Mouse (Mus musculus) G1E (cell line): ENCODE measurements around the gene Kif1bp. TPM values are rescaled to one million over a fixed set of nuclear protein-coding genes. Genes with fewer than 3 reads are reported as not detected.

Experiments
- ATAC-seq: 2 replicates; pipeline ENCODE4 v1.8.0; 2016; ENCODE audit warnings: mild to moderate bottlenecking; ENCODE audit not compliant: insufficient number of reproducible peaks, poor library complexity, low FRiP score, severe bottlenecking; ENCODE audit errors: extremely low read depth
- DNase-seq: peaks from one replicate; pipeline ENCODE4 v3.0.0; 2012; ENCODE audit warnings: low spot score
- H3K27me3 ChIP-seq: 2 replicates; pipeline ENCODE4 v1.6.1; 2012; ENCODE audit warnings: mild to moderate bottlenecking, low read length, inconsistent platforms; ENCODE audit not compliant: insufficient read depth
- H3K36me3 ChIP-seq: replicated peaks from 2 replicates; pipeline ENCODE3; 2012; ENCODE audit warnings: mild to moderate bottlenecking, inconsistent platforms
- H3K4me1 ChIP-seq: 2 replicates; pipeline ENCODE4 v1.6.1; 2012; ENCODE audit warnings: low read depth, low read length, inconsistent platforms, mixed read lengths; ENCODE audit not compliant: insufficient read depth
- H3K4me3 ChIP-seq: 2 replicates; pipeline ENCODE4 v1.5.1; 2012; ENCODE audit warnings: low read depth, mild to moderate bottlenecking, inconsistent platforms, low read length, moderate library complexity, mixed read lengths
- H3K9me3 ChIP-seq: replicated peaks from 2 replicates; pipeline ENCODE4 v1.6.1; 2012; ENCODE audit warnings: inconsistent platforms
- CTCF ChIP-seq: IDR thresholded peaks from 2 replicates; pipeline ENCODE4 v1.5.1; 2012; ENCODE audit warnings: low read depth, low read length, inconsistent platforms, mixed read lengths
- GATA1 ChIP-seq: IDR thresholded peaks from 2 replicates; pipeline ENCODE4 v1.6.1; 2012; ENCODE audit warnings: borderline replicate concordance, low read length, inconsistent platforms, mixed read lengths
- GATA2 ChIP-seq: IDR thresholded peaks from 2 replicates; pipeline ENCODE4 v1.6.1; 2012; ENCODE audit warnings: low read depth, low read length, inconsistent platforms, borderline replicate concordance
- POLR2AphosphoS5 ChIP-seq: IDR thresholded peaks from 2 replicates; pipeline ENCODE4 v1.6.1; 2012; ENCODE audit warnings: low read depth, low read length, inconsistent platforms; ENCODE audit not compliant: insufficient replicate concordance
- TAL1 ChIP-seq: conservative IDR thresholded peaks from 2 replicates; pipeline ENCODE4 v1.6.1; 2012; ENCODE audit warnings: low read depth, low read length, inconsistent platforms, mixed read lengths
- polyA plus RNA-seq: library from polyadenylated mRNA; stranded (reverse); fragments of >175 nt; gene quantifications from 2 replicates; pipeline ENCODE4 v1.2.3, GENCODE M21; 2012
- total RNA-seq, 2 experiments: library from RNA; stranded (forward) in 1 of 2; stranded (reverse) in 1 of 2; fragments of 200-1000 nt in 1 of 2; fragments of >200 nt in 1 of 2; fragmentation: Nextera tagmentation in 1 of 2; gene quantifications; 2 replicates each; pipeline ENCODE4 v1.2.3; 2014 to 2017

The Kif1bp gene
- total and polyA plus RNA-seq, 3 experiments = 14.9 to 60.9 (median 51.5) TPM

DNA sequence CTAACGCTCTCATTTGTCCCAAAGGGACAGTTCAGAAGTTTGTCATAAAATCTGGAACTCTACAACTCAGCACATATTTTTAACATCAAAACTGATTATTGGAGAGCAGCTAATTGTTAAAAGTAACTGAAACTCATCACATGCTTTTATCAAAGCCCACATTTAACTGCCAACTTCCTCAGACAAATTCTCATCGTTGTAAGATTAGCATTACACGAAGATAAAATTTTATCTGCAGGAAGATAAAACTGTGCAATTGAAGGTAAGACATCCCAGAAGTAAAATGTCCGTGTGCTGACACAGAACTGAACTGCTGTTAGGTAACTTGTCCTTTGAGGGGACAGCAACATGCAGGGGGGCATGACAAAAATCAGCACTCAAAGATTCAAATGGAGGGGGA, 9.4 kb downstream of the Kif1bp start:
- DNase-seq (no peak), ATAC-seq (peak; percentile 45)
- TF ChIP-seq GATA2 = no peak
- TF ChIP-seq POLR2AphosphoS5 = no peak
- TF ChIP-seq TAL1 = no peak
- peaks cover 22% of the 10 kb centered on the region for H3K4me1 ChIP-seq
- no peak overlapping the region for H3K4me3 ChIP-seq
- no peaks in the 10 kb centered on the region for H3K9me3 ChIP-seq
- H3K36me3 ChIP-seq = peaks cover 59% of the 10 kb centered on the region
- no peaks in the 10 kb centered on the region for H3K27me3 ChIP-seq

DNA sequence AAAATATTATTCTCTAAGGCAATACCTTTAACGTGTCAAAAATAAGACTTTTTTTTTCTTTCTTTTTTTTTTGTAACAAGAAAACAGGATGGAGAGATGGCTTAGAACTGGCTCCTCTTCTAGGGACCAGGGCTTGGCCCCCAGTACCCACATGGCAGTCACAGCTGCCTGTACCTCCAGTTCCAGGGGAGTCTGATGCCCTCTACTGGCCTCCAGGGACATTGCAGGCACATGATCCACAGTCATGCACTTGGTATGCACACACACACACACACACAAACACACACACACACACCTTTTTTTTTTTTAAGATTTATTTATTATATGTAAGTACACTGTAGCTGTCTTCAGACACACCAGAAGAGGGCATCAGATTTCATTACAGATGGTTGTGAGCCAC, 20.5 kb downstream of the Kif1bp start:
- peaks cover 67% of the 10 kb centered on the region for H3K36me3 ChIP-seq
- no peak for ATAC-seq
- H3K27me3 ChIP-seq = no peaks in the 10 kb centered on the region

DNA sequence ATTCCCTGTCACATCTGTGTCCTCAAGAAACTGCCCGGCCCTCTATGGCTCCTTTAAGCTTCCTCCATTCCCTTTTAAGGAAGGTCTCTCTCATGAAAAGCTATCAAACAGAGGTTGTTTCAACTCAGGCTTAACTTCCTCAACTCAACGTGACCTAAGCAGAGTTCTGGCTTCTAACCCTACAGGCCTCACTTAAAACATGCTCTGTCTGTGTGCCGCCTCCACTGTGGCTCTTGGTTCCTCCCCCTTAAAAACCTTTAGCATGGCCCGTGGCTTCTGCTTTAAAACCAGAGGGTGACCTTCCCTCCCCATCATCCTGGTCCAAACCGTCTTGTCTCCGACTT, 21.7 kb downstream of the Kif1bp start:
- DNase-seq (no peak), ATAC-seq (no peak)
- no peak for TF ChIP-seq CTCF
- no peak for TF ChIP-seq POLR2AphosphoS5
- no peak for TF ChIP-seq GATA1
- TF ChIP-seq GATA2 = no peak
- no peak for TF ChIP-seq TAL1

More for the DNA sequence above, 20.5 kb downstream of the Kif1bp start:
- no peak for TF ChIP-seq TAL1
- TF ChIP-seq CTCF = peak; percentile 25; the same call in 1 of the 2 replicates
- DNase-seq = no peak
- Histone ChIP-seq H3K4me3 (no peak overlapping the region), H3K4me1 (peaks cover 22% of the 10 kb centered on the region), H3K9me3 (no peaks in the 10 kb centered on the region)

DNA sequence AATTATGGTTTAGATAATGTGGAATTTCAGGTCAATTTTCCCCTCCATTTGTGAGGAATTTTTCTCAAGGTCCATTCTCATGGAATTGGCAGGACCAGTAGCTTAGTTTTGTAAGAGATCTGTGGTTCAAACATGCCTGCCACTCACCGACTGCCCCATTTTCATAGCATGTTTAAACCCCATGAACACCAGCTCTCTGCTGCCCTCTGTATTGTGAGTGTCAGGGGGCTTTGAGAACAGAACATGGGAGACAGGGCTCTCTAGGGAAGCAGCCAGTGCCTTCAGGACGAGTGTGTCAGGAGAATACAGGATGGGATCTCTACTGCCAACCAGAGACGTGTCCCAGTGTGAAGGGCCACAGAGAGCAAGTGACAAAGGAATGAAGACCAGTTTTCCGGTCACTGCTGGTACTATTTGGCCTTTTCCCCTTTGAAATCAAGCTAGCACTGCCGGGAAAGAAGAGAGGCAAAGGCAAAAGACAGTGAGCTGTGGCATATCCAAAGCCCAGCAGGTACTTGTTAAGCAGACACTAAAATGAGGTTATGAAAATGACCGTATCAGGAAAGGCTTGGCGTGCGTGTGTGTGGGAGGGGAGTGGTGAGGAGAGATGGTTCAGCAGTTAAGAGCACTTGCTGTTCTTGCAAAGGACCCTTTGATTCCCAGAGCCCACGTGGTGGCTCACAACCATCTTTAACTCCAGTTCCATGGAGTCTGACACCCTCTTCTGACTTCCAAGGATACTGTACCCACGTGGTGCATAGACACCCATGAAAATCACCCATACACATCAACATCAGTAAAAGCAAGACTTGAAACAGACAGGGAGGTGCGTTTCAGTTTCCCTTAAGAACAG, 22.3 kb downstream of the Kif1bp start:
- no peaks in the 10 kb centered on the region for H3K9me3 ChIP-seq
- no peak for DNase-seq
- H3K36me3 ChIP-seq = peaks cover 51% of the 10 kb centered on the region
- TF ChIP-seq TAL1 (no peak), GATA1 (no peak), POLR2AphosphoS5 (no peak), CTCF (no peak), GATA2 (no peak)
- H3K4me1 ChIP-seq = peaks cover 22% of the 10 kb centered on the region
- no peaks in the 10 kb centered on the region for H3K27me3 ChIP-seq
- no peak for ATAC-seq
- no peak overlapping the region for H3K4me3 ChIP-seq

More for the DNA sequence above, 21.7 kb downstream of the Kif1bp start:
- Histone ChIP-seq H3K36me3 (peaks cover 55% of the 10 kb centered on the region), H3K27me3 (no peaks in the 10 kb centered on the region), H3K4me1 (peaks cover 22% of the 10 kb centered on the region), H3K4me3 (no peak overlapping the region), H3K9me3 (no peaks in the 10 kb centered on the region)

DNA sequence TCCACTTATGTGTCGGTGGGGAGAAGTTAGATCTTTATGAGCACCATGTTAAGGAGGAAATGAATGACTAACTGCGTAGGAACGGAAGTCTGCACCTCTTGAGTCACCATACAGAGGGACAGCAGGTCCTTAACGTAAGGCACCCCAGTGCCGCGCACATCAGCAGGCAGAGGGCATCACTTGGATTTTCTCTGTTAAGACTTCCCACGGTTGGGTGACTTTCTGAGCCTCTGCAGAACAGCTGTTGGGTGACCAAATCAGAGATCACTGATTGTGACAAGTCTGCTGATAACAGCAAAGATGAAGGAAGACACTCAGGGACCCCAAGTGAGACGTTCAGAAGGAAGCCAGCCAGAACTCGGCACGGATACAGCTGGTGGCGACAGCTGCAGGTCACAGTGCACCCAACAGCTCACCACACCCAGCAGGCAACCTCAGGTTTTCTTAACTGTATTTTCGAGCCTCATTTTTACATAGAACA, 24.6 kb downstream of the Kif1bp start:
- no peaks in the 10 kb centered on the region for H3K27me3 ChIP-seq
- H3K9me3 ChIP-seq = no peaks in the 10 kb centered on the region
- TF ChIP-seq GATA2 (no peak), POLR2AphosphoS5 (no peak), GATA1 (no peak), TAL1 (no peak), CTCF (no peak)
- H3K4me3 ChIP-seq = no peak overlapping the region
- H3K4me1 ChIP-seq = peaks cover 32% of the 10 kb centered on the region
- no peak for ATAC-seq
- no peak for DNase-seq
- H3K36me3 ChIP-seq = peaks cover 28% of the 10 kb centered on the region

- DNase-seq (no peak), ATAC-seq (no peak)
- Histone ChIP-seq H3K27me3 (no peaks in the 10 kb centered on the region), H3K4me1 (peaks cover 23% of the 10 kb centered on the region), H3K4me3 (no peak overlapping the region), H3K9me3 (no peaks in the 10 kb centered on the region), H3K36me3 (peaks cover 10% of the 10 kb centered on the region)
- TF ChIP-seq POLR2AphosphoS5 (no peak), GATA1 (no peak), GATA2 (no peak)
Measured at GRCm38 (mm10) chr10:62550787-62551300, 27.4 kb downstream of the Kif1bp start.
